Mouse (Mus musculus): Measurements from ENCODE around the gene Foxj1. TPM values are rescaled to one million over a fixed set of nuclear protein-coding genes. Genes with fewer than 3 reads are reported as not detected.
"Not testable (repeated sequence)": the region's sequence is repeated elsewhere in the genome, so short reads cannot be mapped to it uniquely, and the experiment has no call there.

Foxj1 gene
- polyA plus RNA-seq, 1 experiment from 2014 or later = 1.2 TPM

- Histone ChIP-seq H3K27me3 (ENCODE audit: control insufficient read depth, insufficient read depth, low read length) (no peaks in the 10 kb centered on the region), H3K4me1 (ENCODE audit: control insufficient read depth, insufficient read depth, low read length) (no peaks in the 10 kb centered on the region), H3K9me3 (ENCODE audit: control insufficient read depth, low read length) (no peaks in the 10 kb centered on the region), H3K4me3 (ENCODE audit: low read length) (no peak overlapping the region), H3K36me3 (ENCODE audit: control insufficient read depth, insufficient read depth, low read length) (no peaks in the 10 kb centered on the region), H3K27ac (ENCODE audit: low read depth, low read length) (no peak overlapping the region), H3K4me2 (replicated peaks; ENCODE audit: low read depth, low read length) (no peak overlapping the region), H3K9ac (ENCODE audit: low read depth, low read length) (no peak overlapping the region)
- 28% methylated on average over 9 of the region's 9 CpGs for WGBS
- no peak for ATAC-seq (ENCODE audit: low FRiP score, low TSS enrichment)
Measured at GRCm38 (mm10) chr11:116368116-116368515, 32.9 kb upstream of the Foxj1 start.

GRCm38 (mm10) chr11:116366647-116367046, 31.4 kb upstream of the Foxj1 start:
- ATAC-seq (ENCODE audit: low FRiP score, low TSS enrichment) = no peak
- H3K9me3 ChIP-seq (ENCODE audit: control insufficient read depth, low read length) = no peaks in the 10 kb centered on the region

GRCm38 (mm10) chr11:116366124-116366523, 30.9 kb upstream of the Foxj1 start:
- WGBS = 77% methylated on average over 2 of the region's 2 CpGs
- no peaks in the 10 kb centered on the region for H3K4me1 ChIP-seq (ENCODE audit: control insufficient read depth, insufficient read depth, low read length)
- no peak overlapping the region for H3K9ac ChIP-seq (ENCODE audit: low read depth, low read length)
- no peak for ATAC-seq (ENCODE audit: low FRiP score, low TSS enrichment)
- no peaks in the 10 kb centered on the region for H3K36me3 ChIP-seq (ENCODE audit: control insufficient read depth, insufficient read depth, low read length)
- H3K9me3 ChIP-seq (ENCODE audit: control insufficient read depth, low read length) = no peaks in the 10 kb centered on the region
- no peak overlapping the region for H3K4me2 ChIP-seq (replicated peaks; ENCODE audit: low read depth, low read length)
- H3K4me3 ChIP-seq (ENCODE audit: low read length) = no peak overlapping the region
- no peak overlapping the region for H3K27ac ChIP-seq (ENCODE audit: low read depth, low read length)
- no peaks in the 10 kb centered on the region for H3K27me3 ChIP-seq (ENCODE audit: control insufficient read depth, insufficient read depth, low read length)

More at GRCm38 (mm10) chr11:116366647-116367046, 31.4 kb upstream of the Foxj1 start:
- Histone ChIP-seq H3K9ac (ENCODE audit: low read depth, low read length) (no peak overlapping the region), H3K27ac (ENCODE audit: low read depth, low read length) (no peak overlapping the region), H3K36me3 (ENCODE audit: control insufficient read depth, insufficient read depth, low read length) (no peaks in the 10 kb centered on the region), H3K27me3 (ENCODE audit: control insufficient read depth, insufficient read depth, low read length) (no peaks in the 10 kb centered on the region), H3K4me2 (replicated peaks; ENCODE audit: low read depth, low read length) (no peak overlapping the region), H3K4me3 (ENCODE audit: low read length) (no peak overlapping the region), H3K4me1 (ENCODE audit: control insufficient read depth, insufficient read depth, low read length) (no peaks in the 10 kb centered on the region)
- WGBS = 76% methylated on average over 1 of the region's 1 CpGs

GRCm38 (mm10) chr11:116365432-116365831, 30.2 kb upstream of the Foxj1 start:
- Histone ChIP-seq H3K27me3 (ENCODE audit: control insufficient read depth, insufficient read depth, low read length) (no peaks in the 10 kb centered on the region), H3K9ac (ENCODE audit: low read depth, low read length) (no peak overlapping the region), H3K27ac (ENCODE audit: low read depth, low read length) (no peak overlapping the region), H3K4me1 (ENCODE audit: control insufficient read depth, insufficient read depth, low read length) (no peaks in the 10 kb centered on the region), H3K9me3 (ENCODE audit: control insufficient read depth, low read length) (no peaks in the 10 kb centered on the region), H3K4me3 (ENCODE audit: low read length) (no peak overlapping the region), H3K36me3 (ENCODE audit: control insufficient read depth, insufficient read depth, low read length) (no peaks in the 10 kb centered on the region), H3K4me2 (replicated peaks; ENCODE audit: low read depth, low read length) (no peak overlapping the region)
- ATAC-seq (ENCODE audit: low FRiP score, low TSS enrichment) = no peak
- 53% methylated on average over 13 of the region's 13 CpGs for WGBS

GRCm38 (mm10) chr11:116362015-116362414, 26.8 kb upstream of the Foxj1 start:
- H3K36me3 ChIP-seq (ENCODE audit: control insufficient read depth, insufficient read depth, low read length) = no peaks in the 10 kb centered on the region
- 60% methylated on average over 11 of the region's 11 CpGs for WGBS
- H3K4me1 ChIP-seq (ENCODE audit: control insufficient read depth, insufficient read depth, low read length) = no peaks in the 10 kb centered on the region
- no peak overlapping the region for H3K27ac ChIP-seq (ENCODE audit: low read depth, low read length)
- no peaks in the 10 kb centered on the region for H3K9me3 ChIP-seq (ENCODE audit: control insufficient read depth, low read length)
- H3K4me2 ChIP-seq (replicated peaks; ENCODE audit: low read depth, low read length) = no peak overlapping the region
- no peaks in the 10 kb centered on the region for H3K27me3 ChIP-seq (ENCODE audit: control insufficient read depth, insufficient read depth, low read length)
- no peak overlapping the region for H3K4me3 ChIP-seq (ENCODE audit: low read length)
- no peak overlapping the region for H3K9ac ChIP-seq (ENCODE audit: low read depth, low read length)
- no peak for ATAC-seq (ENCODE audit: low FRiP score, low TSS enrichment)

GRCm38 (mm10) chr11:116360915-116361314, 25.7 kb upstream of the Foxj1 start:
- H3K9me3 ChIP-seq (ENCODE audit: control insufficient read depth, low read length); H3K27ac ChIP-seq (ENCODE audit: low read depth, low read length); ATAC-seq (ENCODE audit: low FRiP score, low TSS enrichment); H3K36me3 ChIP-seq (ENCODE audit: control insufficient read depth, insufficient read depth, low read length); H3K4me3 ChIP-seq (ENCODE audit: low read length); H3K27me3 ChIP-seq (ENCODE audit: control insufficient read depth, insufficient read depth, low read length); H3K4me1 ChIP-seq (ENCODE audit: control insufficient read depth, insufficient read depth, low read length); H3K9ac ChIP-seq (ENCODE audit: low read depth, low read length); H3K4me2 ChIP-seq (replicated peaks; ENCODE audit: low read depth, low read length): not testable (repeated sequence)
- WGBS = 95% methylated on average over 5 of the region's 5 CpGs

- no peak for ATAC-seq (ENCODE audit: low FRiP score, low TSS enrichment)
- no peak overlapping the region for H3K27ac ChIP-seq (ENCODE audit: low read depth, low read length)
- peaks cover 5% of the 10 kb centered on the region; the same call in 1 of the 2 replicates for H3K9me3 ChIP-seq (ENCODE audit: control insufficient read depth, low read length)
- no peak overlapping the region for H3K4me2 ChIP-seq (replicated peaks; ENCODE audit: low read depth, low read length)
- H3K9ac ChIP-seq (ENCODE audit: low read depth, low read length) = no peak overlapping the region
- H3K27me3 ChIP-seq (ENCODE audit: control insufficient read depth, insufficient read depth, low read length) = no peaks in the 10 kb centered on the region
- no peak overlapping the region for H3K4me3 ChIP-seq (ENCODE audit: low read length)
- peaks cover 5% of the 10 kb centered on the region; the same call in 1 of the 2 replicates for H3K36me3 ChIP-seq (ENCODE audit: control insufficient read depth, insufficient read depth, low read length)
- WGBS = 79% methylated on average over 12 of the region's 12 CpGs
- no peaks in the 10 kb centered on the region for H3K4me1 ChIP-seq (ENCODE audit: control insufficient read depth, insufficient read depth, low read length)
Measured at GRCm38 (mm10) chr11:116359652-116360051, 24.5 kb upstream of the Foxj1 start.

- no peak overlapping the region for H3K9ac ChIP-seq (ENCODE audit: low read depth, low read length)
- no peak for ATAC-seq (ENCODE audit: low FRiP score, low TSS enrichment)
- no peak overlapping the region for H3K4me2 ChIP-seq (replicated peaks; ENCODE audit: low read depth, low read length)
- no peaks in the 10 kb centered on the region for H3K27me3 ChIP-seq (ENCODE audit: control insufficient read depth, insufficient read depth, low read length)
- peaks cover 5% of the 10 kb centered on the region; the same call in 1 of the 2 replicates for H3K36me3 ChIP-seq (ENCODE audit: control insufficient read depth, insufficient read depth, low read length)
- no peaks in the 10 kb centered on the region for H3K4me1 ChIP-seq (ENCODE audit: control insufficient read depth, insufficient read depth, low read length)
- H3K4me3 ChIP-seq (ENCODE audit: low read length) = no peak overlapping the region
- H3K27ac ChIP-seq (ENCODE audit: low read depth, low read length) = no peak overlapping the region
- WGBS = 42% methylated on average over 15 of the region's 15 CpGs
- peaks cover 5% of the 10 kb centered on the region; the same call in 1 of the 2 replicates for H3K9me3 ChIP-seq (ENCODE audit: control insufficient read depth, low read length)
Measured at GRCm38 (mm10) chr11:116358926-116359637, 23.9 kb upstream of the Foxj1 start.

- no peak overlapping the region for H3K4me2 ChIP-seq (replicated peaks; ENCODE audit: low read depth, low read length)
- peaks cover 5% of the 10 kb centered on the region; the same call in 1 of the 2 replicates for H3K9me3 ChIP-seq (ENCODE audit: control insufficient read depth, low read length)
- H3K27ac ChIP-seq (ENCODE audit: low read depth, low read length) = no peak overlapping the region
- H3K36me3 ChIP-seq (ENCODE audit: control insufficient read depth, insufficient read depth, low read length) = peaks cover 7% of the 10 kb centered on the region; the same call in 1 of the 2 replicates
- no peak overlapping the region for H3K4me3 ChIP-seq (ENCODE audit: low read length)
- no peaks in the 10 kb centered on the region for H3K4me1 ChIP-seq (ENCODE audit: control insufficient read depth, insufficient read depth, low read length)
- H3K27me3 ChIP-seq (ENCODE audit: control insufficient read depth, insufficient read depth, low read length) = no peaks in the 10 kb centered on the region
- ATAC-seq (ENCODE audit: low FRiP score, low TSS enrichment) = no peak
- H3K9ac ChIP-seq (ENCODE audit: low read depth, low read length) = no peak overlapping the region
- WGBS = 51% methylated on average over 17 of the region's 17 CpGs
Measured at GRCm38 (mm10) chr11:116354521-116354920, 19.3 kb upstream of the Foxj1 start.
